Mouse (Mus musculus) left cerebral cortex, adult 6 months (tissue): Measurements from ENCODE around the gene Vip. TPM values are rescaled to one million over a fixed set of nuclear protein-coding genes. Genes with fewer than 3 reads are reported as not detected.

Experiments
- long read RNA-seq, 2 experiments: library from polyadenylated mRNA; unstranded; transcript quantifications; one replicate each; pipeline ENCODE4 v2.0.0; 2019 to 2020
- polyA plus RNA-seq: library from polyadenylated mRNA; unstranded; fragments of <200 nt; fragmentation: Nextera tagmentation; gene quantifications from 2 replicates; pipeline ENCODE4 v1.2.3, GENCODE M21; 2021

The Vip gene
- polyA plus RNA-seq = 36.0 and 45.0 TPM in 2 replicates
- long read RNA-seq, experiment 1, transcript Vip-201 (7 exons, 1,530 nt) = major isoform, 69 of 161 reads
- long read RNA-seq, experiment 1, partial matches to known transcripts = 16 of 161 reads
- long read RNA-seq, experiment 1, other reads (novel, unspliced or antisense) = 76 of 161 reads
- long read RNA-seq, experiment 2, transcript Vip-201 (7 exons, 1,530 nt) = major isoform, 22 of 57 reads
- long read RNA-seq, experiment 2, partial matches to known transcripts = 6 of 57 reads
- long read RNA-seq, experiment 2, other reads (novel, unspliced or antisense) = 29 of 57 reads

GRCm38 (mm10) chr10:5639112-5639511 lies at the start of gene Vip:
Gene Vip (plus strand): TSS chr10:5639218.

GRCm38 (mm10) chr10:5593464-5593863 lies 45.6 kb upstream of the Vip start, which contains the start of gene Myct1:
Gene Myct1 (plus strand): TSS chr10:5593775.

Other genes with a start within 250 kb of the Vip start
- 40.6 and 50.0 TPM in 2 replicates for gene Syne1, start 87.7 kb upstream of the Vip start, polyA plus RNA-seq
- gene Myct1, start 45.4 kb upstream of the Vip start, polyA plus RNA-seq = 0.39 and 0.61 TPM in 2 replicates
- 0.54 and 0.80 TPM in 2 replicates for gene Fbxo5, start 166.4 kb downstream of the Vip start, polyA plus RNA-seq
- 5.5 and 5.8 TPM in 2 replicates for gene Mtrf1l, start 184.7 kb downstream of the Vip start, polyA plus RNA-seq